Mouse (Mus musculus): ENCODE measurements around the gene Hemk1.

DNA sequence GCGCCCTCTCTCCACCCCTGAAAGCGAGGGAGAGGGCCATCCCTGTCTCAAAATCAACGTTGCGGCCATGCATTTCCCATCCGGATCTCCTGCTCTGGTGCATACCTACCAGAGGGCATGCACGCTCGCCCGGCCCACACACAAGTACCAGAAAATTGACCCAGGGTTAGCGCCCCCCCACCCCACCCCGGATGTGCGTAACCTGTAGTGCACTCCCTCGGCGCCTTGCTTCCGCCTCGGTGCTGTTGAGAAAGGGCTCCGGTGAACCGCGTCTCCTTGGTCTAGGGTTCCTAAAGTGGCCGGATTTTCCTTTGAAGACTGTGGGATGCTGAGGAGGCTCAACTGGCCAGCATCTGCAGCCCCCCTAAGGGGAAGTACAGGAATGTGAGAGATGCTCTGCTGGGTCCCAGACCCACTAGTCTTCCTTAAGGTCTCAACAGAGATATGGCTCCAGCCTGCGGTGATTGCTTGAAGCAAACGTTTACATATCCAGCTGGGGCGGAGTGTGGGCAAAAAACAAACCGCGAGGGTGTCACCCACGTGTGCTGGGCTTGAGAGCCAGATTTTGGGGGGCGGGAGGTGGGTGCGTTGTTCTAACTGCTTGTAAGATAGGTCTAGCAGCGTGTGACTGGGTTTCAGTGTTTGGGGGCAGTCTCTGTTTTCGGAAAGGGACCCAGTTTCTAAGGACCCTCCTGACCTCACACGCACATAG is at the start of gene Hemk1:
- TF ChIP-seq CTCF (IDR thresholded peaks at IDR 0.05; ENCODE audit: borderline replicate concordance, extremely low read depth, insufficient read depth, insufficient read length) (no peak), POLR2A (IDR thresholded peaks at IDR 0.05; ENCODE audit: borderline replicate concordance, extremely low read depth, insufficient read depth, insufficient read length, poor library complexity, severe bottlenecking) (no peak)
